Mouse (Mus musculus) regulatory T cell (primary cell): ENCODE results near the gene Tcap.

Source experiments
- in situ Hi-C: fragments of 300-600 bp; cut with MboI, MseI; formaldehyde crosslinking; loops from one replicate; pipeline ENCODE4 v1.15.1; 2025; ENCODE audit warnings: high pct_unique_total_duplicates

Tcap gene

DNA sequence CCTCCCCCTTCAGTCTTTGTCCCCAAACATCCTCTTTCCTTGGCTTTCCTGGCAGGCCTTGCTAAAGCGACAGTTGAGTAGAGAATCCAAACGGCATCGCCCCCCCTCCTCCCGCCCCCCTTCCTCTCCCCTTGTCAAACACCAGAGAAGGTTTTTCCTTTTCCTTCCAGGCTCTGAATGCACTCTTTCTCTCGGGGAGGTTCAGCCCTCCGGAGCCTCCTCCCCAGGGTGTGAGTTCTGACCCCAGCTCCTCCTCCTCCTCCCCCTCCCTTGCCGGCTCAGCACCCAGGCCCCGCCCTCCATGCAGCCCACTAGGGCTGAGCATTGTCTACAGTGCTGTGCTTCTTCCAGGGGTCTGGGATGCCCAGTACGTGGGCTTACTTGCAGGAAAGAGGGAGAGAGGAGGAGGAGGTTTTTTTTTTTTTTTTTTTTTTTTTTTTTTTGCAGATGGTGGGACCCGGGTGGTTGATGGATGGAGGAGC lies 25.8 kb downstream of the Tcap start:
- in situ Hi-C loops = no loop called here

DNA sequence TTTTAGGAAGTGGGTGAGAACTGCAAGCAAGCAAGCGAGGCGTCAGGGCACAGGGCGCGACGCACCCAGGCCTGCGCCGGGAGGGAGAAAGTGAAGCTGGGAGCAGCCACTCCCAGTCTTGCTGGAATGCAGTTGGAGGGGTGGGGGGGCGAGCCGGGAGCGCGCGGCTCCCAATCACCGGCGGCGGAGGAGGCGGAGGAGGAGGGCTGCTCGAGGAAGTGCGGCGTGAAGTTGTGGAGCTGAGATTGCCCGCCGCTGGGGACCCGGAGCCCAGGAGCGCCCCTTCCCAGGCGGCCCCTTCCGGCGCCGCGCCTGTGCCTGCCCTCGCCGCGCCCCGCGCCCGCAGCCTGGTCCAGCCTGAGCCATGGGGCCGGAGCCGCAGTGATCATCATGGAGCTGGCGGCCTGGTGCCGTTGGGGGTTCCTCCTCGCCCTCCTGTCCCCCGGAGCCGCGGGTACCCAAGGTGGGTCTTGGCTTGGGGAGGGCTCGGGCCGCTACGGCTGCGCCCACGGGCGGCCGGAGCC lies 28.7 kb downstream of the Tcap start, which contains the start of gene Erbb2:
TSS of gene Erbb2 (plus strand) at position 198 of the 524 bp plus-strand sequence.
- in situ Hi-C loops = no loop called here

DNA sequence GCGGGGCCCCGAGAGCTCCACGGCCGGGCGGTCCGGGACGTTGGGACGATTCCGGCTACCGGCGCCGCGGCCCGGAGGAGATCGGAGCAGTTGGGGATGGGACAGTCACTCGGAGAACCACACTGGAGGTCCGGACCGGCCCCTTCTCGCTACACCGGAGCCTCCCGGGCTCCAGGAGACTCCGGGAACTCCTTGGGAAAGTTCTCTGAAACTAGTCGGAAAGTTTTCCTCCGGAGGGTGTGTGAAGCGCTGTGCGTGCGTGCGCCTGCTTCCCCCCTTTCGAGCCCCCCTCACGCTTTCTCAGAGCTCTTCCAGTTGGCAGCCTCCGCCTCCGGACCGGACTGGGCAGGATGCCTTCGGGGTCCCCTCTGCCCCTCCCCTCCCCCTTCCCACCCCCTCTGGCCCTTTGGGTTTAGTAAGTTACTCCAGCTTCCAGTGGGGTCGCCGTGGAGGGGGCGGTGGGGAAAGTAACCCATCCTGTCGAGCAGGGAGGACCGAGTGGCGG lies 29.2 kb downstream of the Tcap start:
- in situ Hi-C loops = no loop called here

DNA sequence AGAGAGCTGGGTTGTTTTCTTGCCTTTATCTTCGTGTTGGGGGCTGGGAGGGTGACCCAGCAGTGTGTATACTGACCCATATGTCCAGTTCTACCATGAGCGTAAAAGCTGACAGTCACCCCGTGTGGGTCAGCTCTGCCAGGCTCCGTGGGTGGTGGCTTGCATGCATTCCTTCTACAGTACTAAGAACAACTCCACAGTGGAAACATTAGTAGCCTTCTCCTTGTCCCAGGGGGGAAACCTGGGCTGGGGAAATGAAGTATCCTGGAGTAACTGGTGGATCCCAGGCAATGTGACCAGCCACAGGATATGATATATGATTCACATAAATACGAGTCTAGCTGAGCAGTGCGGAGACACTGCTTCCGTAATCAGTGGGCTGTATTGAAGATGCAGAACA lies 30.1 kb downstream of the Tcap start:
- in situ Hi-C loops = no loop called here

DNA sequence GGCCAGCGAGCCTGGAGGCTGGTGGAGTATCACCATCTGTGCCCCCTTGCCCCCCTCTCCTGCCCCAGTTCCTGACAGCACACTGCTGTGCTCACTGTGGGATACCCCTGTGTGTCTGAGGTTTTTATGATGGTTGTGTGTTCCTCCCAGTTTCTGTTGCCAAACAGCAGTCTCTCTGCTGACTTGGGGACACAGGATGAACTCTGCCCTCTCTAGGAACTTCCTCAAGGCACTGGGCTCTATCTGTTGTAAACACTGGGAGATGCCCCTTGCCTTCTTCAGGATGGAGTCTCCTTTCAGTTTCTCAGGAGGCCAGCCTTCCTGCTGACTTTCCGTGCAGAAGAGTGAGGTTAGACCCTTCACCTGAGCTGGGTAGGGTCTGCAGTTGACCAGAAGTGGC lies 30.6 kb downstream of the Tcap start:
- in situ Hi-C loops = no loop called here

DNA sequence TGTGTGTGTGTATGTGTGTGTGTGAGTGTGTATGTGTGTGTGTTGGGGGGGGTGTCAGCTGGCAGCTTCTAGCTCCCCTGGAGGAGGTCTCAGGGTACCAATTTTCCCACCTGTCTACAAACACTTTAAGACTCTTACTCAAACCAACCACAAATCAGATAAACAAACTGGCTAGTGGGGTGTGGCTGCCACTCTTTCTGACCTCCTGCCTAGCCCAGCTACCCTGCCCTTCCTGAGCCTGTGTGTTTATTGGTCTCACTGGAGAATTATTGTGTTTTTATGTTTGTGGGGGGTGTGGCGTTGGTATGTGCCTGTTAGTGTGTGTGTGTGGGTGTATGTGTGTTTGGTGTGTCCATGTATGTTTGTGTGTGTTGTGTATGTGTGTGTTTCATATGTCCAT lies 33.5 kb downstream of the Tcap start:
- in situ Hi-C loops = no loop called here

DNA sequence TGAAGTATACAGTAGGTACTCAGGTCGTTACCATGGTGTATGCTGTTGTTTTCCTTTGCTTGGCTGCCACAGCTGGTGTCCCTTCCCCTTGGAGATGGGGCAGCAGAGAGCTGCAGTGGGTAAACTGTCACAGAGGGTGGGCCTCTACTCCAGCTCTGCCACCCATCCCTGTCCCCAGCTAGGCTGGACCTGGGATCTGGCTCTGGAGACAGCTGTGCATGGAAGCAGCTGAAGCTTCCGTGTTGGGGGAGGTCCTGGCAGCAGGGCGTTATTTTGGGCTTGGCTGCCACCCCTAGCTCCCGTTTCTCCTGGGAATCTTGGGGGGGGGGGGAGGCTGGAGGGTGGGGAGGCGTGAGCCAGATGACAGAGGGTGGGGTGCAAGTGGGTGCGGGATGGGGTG lies 34.7 kb downstream of the Tcap start:
- in situ Hi-C loops = no loop called here

DNA sequence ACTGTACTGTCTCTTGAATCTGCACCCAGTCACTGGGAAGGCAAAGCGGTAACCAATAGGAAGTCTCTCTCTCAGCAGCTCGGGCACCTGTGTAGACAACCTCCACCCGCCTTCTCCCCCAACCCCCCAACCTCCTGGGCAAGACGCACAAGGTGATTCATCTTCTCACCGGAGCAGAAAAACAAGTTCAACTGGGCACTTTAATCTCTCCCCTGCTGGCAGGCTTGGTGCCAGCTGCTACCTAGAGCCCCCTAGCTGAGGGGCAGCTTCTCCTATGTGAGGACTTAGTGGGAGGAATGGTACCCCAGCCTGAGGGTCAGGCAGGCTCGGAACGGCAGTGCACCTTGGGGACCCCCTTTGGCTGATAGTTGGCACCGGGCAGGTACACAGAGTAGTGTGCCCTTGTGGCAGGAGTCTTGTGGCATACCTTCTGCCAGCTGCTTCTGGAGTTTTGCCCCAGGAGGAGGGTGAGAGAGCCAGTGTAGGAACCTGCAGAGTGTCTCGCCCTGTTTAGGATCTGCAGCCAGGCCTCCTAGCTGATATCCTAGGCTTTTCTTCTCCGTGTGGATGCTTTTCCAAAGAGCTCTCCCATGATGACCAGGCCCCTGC lies 35.4 kb downstream of the Tcap start:
- in situ Hi-C loops = no loop called here

DNA sequence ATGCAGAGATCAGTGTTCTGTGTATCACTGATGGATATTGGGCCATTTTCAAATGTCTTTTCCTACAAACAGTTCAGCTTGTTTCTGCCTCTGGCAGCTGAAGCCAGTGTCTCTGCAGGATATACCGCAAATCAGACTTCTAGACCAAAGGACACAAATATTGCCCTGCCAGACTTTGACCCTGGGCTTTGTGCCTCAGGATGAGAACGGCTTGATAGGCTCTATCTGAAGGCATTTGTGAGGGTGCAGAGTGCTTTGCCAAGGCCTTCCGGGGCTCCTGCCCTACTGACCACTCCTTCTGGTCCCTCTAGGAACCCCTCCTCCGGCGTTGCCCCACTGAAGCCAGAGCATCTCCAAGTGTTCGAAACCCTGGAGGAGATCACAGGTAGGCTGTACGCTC lies 43.0 kb downstream of the Tcap start:
- in situ Hi-C loops = no loop called here

DNA sequence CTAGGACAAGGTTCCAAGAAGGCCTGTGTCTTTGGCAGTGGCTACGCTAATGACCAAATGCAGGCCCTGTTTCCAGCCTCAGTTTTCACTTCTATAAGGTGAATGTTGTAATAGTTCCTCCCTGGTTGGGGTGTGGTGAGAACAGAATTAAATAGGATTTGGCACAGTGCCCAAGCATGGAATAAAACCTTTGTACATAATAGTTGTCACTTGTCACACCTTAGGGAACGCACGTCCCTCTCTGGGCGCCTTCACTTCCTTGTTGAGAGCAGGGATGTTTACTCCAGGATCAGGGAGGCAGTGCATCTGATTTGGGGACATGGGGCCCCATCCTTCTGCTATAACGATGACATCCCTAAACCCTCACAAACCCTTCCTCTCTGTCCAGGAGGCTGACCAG lies 44.8 kb downstream of the Tcap start:
- in situ Hi-C loops = no loop called here

DNA sequence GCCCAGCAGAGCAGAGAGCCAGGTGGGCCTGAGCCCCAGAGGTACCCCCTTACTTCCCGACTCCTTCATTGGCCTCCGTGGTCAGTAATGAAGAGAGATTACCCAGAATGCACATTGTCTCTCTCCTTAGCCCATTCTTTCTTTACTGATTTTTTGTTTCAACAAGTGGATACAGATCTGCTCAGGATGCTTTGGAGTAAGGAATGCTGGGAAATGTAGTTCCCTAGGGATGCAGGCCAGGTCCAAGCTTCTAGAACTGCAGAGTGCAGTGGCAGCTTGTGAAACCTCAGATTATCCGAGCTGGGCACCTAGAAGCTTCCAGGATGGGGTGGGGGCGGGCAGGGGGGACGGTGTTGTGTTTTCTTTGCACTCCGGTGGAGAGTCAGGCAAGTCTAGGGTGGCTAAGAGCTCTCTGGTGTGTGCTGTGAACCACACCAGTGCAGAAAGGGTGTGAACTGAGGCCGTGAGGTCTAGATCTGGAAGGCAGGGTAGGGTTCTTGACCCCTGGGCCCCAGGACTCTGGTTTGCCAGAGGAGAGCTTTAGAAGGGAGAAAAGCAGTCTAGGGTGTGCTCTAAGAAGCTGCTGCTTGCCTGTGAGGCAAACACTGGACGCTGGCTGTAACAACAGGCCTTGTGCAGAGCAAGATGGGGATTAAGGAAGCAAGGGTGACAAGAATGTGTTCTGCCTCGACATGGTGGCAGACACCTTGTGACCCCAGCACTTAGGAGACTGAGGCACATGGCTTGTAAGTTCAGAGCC lies 48.3 kb downstream of the Tcap start:
- in situ Hi-C loops = loop anchor here (5.0 kb wide), 1 partner anchor 45 kb away; the partner anchor contains the start of gene Pnmt
